Mouse (Mus musculus): ENCODE data around the gene Ercc6l. TPM values are rescaled to one million over a fixed set of nuclear protein-coding genes. Genes with fewer than 3 reads are reported as not detected.
A peak's percentile ranks its signal among the peaks of the same experiment; 100 is the strongest.
"Not testable (repeated sequence)": the region's sequence is repeated elsewhere in the genome, so short reads cannot be mapped to it uniquely, and the experiment has no call there.

The Ercc6l gene
- polyA plus RNA-seq, 1 experiment: not detected

DNA sequence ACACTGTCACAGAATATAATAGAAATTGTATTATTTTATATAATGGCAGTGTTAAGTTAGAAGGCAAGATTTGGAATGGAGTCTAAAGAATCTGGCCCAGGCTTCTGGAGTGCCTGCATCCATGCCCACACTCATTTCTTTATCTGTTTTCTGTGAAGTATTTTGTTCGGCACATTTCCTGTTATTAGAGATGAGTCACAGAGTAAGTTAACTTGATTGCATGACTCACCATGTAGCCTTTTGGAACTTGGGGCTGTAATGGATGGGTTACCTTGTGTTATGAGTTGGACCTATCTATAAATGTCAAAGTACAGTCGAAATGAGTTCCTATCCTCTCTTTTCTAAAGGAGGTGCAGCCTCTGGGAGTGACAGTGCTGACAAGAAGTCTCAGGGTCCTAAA is 35.6 kb downstream of the Ercc6l start:
- TF ChIP-seq POLR2A (IDR thresholded peaks at IDR 0.05; ENCODE audit: insufficient read depth, low read depth, low read length) (no peak), CTCF (IDR thresholded peaks at IDR 0.05; ENCODE audit: insufficient read depth, low read depth, low read length) (no peak)
- Histone ChIP-seq H3K4me3 (ENCODE audit: insufficient read depth, low read depth, low read length) (no peak overlapping the region), H3K4me1 (ENCODE audit: control insufficient read depth, insufficient read depth, low read length) (peaks cover 3% of the 10 kb centered on the region), H3K27ac (ENCODE audit: insufficient read depth, low read depth, low read length) (no peak overlapping the region)
- WGBS: 62% methylated on average over 2 of the region's 2 CpGs

GRCm38 (mm10) chrX:102119042-102119864 is 37.6 kb downstream of the Ercc6l start, which contains the start of gene Pin4:
TSS of gene Pin4 (plus strand) at chrX:102119447.
- whole genome bisulfite sequencing: 18% methylated on average over 30 of the region's 30 CpGs
- Histone ChIP-seq H3K4me1 (ENCODE audit: control insufficient read depth, insufficient read depth, low read length) (peaks cover 5% of the 10 kb centered on the region), H3K27ac (ENCODE audit: insufficient read depth, low read depth, low read length) (peak within 1 kb of the TSS; percentile 51; the same call in 1 of the 2 replicates), H3K4me3 (ENCODE audit: insufficient read depth, low read depth, low read length) (peak within 1 kb of the TSS; percentile 86)
- no peak for TF ChIP-seq POLR2A (IDR thresholded peaks at IDR 0.05; ENCODE audit: insufficient read depth, low read depth, low read length)
- TF ChIP-seq CTCF (IDR thresholded peaks at IDR 0.05; ENCODE audit: insufficient read depth, low read depth, low read length): no peak

- 24% methylated on average over 4 of the region's 4 CpGs for WGBS
- H3K27ac ChIP-seq (ENCODE audit: insufficient read depth, low read depth, low read length): peak overlapping the region; percentile 99
Observed at GRCm38 (mm10) chrX:102115676-102116075, 41.2 kb downstream of the Ercc6l start.

DNA sequence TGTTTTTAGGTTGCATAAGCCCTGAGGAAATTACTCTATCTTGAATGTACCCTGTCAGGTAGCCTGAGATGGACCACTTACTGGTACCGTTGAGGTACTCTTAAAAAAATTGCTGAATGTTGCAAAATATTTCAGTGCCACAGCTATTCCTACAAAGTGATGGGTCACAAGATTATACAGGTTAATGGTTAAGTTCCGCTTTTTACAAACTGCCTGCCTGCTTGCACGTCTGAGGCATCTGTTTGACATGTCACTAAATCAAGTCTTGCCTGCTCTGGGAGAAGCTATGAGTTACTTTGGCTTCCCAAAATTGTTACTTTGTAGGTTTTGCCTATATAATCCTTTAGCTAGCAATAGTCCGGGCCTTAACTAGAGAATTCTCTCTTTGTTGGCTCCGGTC is 47.5 kb downstream of the Ercc6l start:
- H3K4me3 ChIP-seq (ENCODE audit: insufficient read depth, low read depth, low read length); H3K4me1 ChIP-seq (ENCODE audit: control insufficient read depth, insufficient read depth, low read length); H3K27ac ChIP-seq (ENCODE audit: insufficient read depth, low read depth, low read length): not testable (repeated sequence)
- WGBS: 83% methylated on average over 5 of the region's 5 CpGs

More at GRCm38 (mm10) chrX:102115676-102116075, 41.2 kb downstream of the Ercc6l start:
- no peak for TF ChIP-seq POLR2A (IDR thresholded peaks at IDR 0.05; ENCODE audit: insufficient read depth, low read depth, low read length)
- TF ChIP-seq CTCF (IDR thresholded peaks at IDR 0.05; ENCODE audit: insufficient read depth, low read depth, low read length): no peak
- Histone ChIP-seq H3K4me1 (ENCODE audit: control insufficient read depth, insufficient read depth, low read length) (peaks cover 4% of the 10 kb centered on the region), H3K4me3 (ENCODE audit: insufficient read depth, low read depth, low read length) (no peak overlapping the region)

DNA sequence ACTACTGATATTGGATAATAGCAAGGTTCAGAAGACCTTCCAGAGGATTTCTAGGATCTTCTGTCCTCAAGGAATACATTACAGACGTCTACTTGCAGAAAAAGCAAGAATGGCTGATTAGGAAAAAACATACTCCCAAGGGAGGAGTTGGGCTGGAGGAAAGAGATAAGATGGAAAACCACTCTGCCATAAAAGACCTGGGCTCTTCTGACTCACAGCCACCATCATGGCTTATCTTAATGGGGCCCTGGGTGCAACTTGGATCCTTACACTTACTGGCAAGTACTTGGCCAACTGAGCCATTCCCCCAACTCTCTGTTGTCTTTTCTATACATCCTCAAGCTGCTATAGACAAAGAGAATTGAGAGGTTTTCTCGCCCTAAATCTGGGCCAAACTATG is 53.1 kb downstream of the Ercc6l start:
- not testable (repeated sequence) for H3K4me3 ChIP-seq (ENCODE audit: insufficient read depth, low read depth, low read length); H3K4me1 ChIP-seq (ENCODE audit: control insufficient read depth, insufficient read depth, low read length); H3K27ac ChIP-seq (ENCODE audit: insufficient read depth, low read depth, low read length)
- 76% methylated on average over 2 of the region's 2 CpGs for WGBS

- 60% methylated on average over 7 of the region's 7 CpGs for WGBS
- Histone ChIP-seq H3K4me1 (ENCODE audit: control insufficient read depth, insufficient read depth, low read length) (no peaks in the 10 kb centered on the region), H3K4me3 (ENCODE audit: insufficient read depth, low read depth, low read length) (no peak overlapping the region)
Observed at GRCm38 (mm10) chrX:102101886-102102285, 55.0 kb downstream of the Ercc6l start.

DNA sequence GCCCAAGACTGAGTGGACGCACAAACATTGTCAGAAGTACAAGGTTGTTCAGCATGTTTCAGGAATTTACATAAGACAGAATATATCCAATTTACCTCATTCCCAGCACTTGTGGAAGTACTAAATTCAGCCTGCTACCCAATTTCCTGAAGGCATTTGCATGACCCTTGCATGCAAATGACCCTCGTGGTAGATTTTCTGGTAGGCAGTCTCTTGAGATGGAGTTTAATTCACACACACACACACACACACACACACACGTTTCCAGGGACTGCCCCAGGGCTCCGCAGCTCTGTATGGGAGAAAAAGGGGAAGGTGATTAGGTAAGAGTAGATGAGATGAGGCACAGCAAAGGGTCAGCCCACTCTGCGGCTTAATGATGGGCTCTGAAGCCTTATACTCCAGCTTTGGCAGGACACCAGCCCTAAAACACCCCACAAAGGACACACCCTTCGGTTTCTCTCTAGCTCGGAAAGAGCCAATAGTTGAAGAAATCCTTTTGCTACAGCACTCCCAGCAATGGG is 62.4 kb downstream of the Ercc6l start:
- no peak for TF ChIP-seq CTCF (IDR thresholded peaks at IDR 0.05; ENCODE audit: insufficient read depth, low read depth, low read length)
- no peak for TF ChIP-seq POLR2A (IDR thresholded peaks at IDR 0.05; ENCODE audit: insufficient read depth, low read depth, low read length)
- H3K4me3 ChIP-seq (ENCODE audit: insufficient read depth, low read depth, low read length): no peak overlapping the region
- H3K27ac ChIP-seq (ENCODE audit: insufficient read depth, low read depth, low read length): no peak overlapping the region
- 59% methylated on average over 7 of the region's 7 CpGs for WGBS
- H3K4me1 ChIP-seq (ENCODE audit: control insufficient read depth, insufficient read depth, low read length): no peaks in the 10 kb centered on the region

More at GRCm38 (mm10) chrX:102101886-102102285, 55.0 kb downstream of the Ercc6l start:
- no peak overlapping the region for H3K27ac ChIP-seq (ENCODE audit: insufficient read depth, low read depth, low read length)
- TF ChIP-seq CTCF (IDR thresholded peaks at IDR 0.05; ENCODE audit: insufficient read depth, low read depth, low read length) (no peak), POLR2A (IDR thresholded peaks at IDR 0.05; ENCODE audit: insufficient read depth, low read depth, low read length) (no peak)

Other genes with a start within 250 kb of the Ercc6l start
- not detected in 2 replicates for gene Rtl5, start 85.8 kb downstream of the Ercc6l start, polyA plus RNA-seq (2012; ENCODE audit: insufficient read depth, insufficient read length, low replicate concordance, missing spikeins)
- not detected in 2 replicates for gene Pin4, start 37.6 kb downstream of the Ercc6l start, polyA plus RNA-seq (2012; ENCODE audit: insufficient read depth, insufficient read length, low replicate concordance, missing spikeins)
- gene Rps4x, start 32.3 kb upstream of the Ercc6l start, polyA plus RNA-seq (2012; ENCODE audit: insufficient read depth, insufficient read length, low replicate concordance, missing spikeins): 746 TPM in 1 of 2 replicates, not detected in the other
- not detected in 2 replicates for gene Cited1, start 95.1 kb upstream of the Ercc6l start, polyA plus RNA-seq (2012; ENCODE audit: insufficient read depth, insufficient read length, low replicate concordance, missing spikeins)

All from olfactory bulb, adult 2 months (tissue).